Mouse (Mus musculus) bone marrow macrophage, adult 2 months (primary cell): ENCODE data around the gene Gm17324.

ENCODE experiments used
- CTCF ChIP-seq: IDR thresholded peaks from 2 replicates; pipeline ENCODE4 v1.5.1; 2012; ENCODE audit warnings: low read depth, mild to moderate bottlenecking, low read length, moderate library complexity
- POLR2A ChIP-seq: IDR thresholded peaks from 2 replicates; pipeline ENCODE4 v1.6.1; 2012; ENCODE audit warnings: mild to moderate bottlenecking, low read depth, low read length, borderline replicate concordance

- TF ChIP-seq POLR2A (no peak), CTCF (no peak)
Measured at GRCm38 (mm10) chr9:78400570-78400969, 48.0 kb downstream of the Gm17324 start.
